Mouse (Mus musculus) hindbrain, embryonic 11.5 days (tissue): Measurements from ENCODE around the gene Mdm2. TPM values are rescaled to one million over a fixed set of nuclear protein-coding genes. Genes with fewer than 3 reads are reported as not detected.

Source experiments
- ATAC-seq: fragments of 200-750 bp; cut with Nextera tagmentation; 2 replicates; pipeline ENCODE4 v1.8.0; 2017; ENCODE audit warnings: mild to moderate bottlenecking, moderate TSS enrichment, moderate library complexity; ENCODE audit not compliant: low FRiP score
- DNase-seq: peaks from one replicate; pipeline ENCODE4 v3.0.0-alpha.2; 2015; ENCODE audit warnings: low spot score
- H3K27ac ChIP-seq: fragments of 300-500 bp; sonication (generic); 2 replicates; pipeline ENCODE4 v1.5.1; 2014; ENCODE audit warnings: mild to moderate bottlenecking, low read depth, low read length
- H3K27me3 ChIP-seq: fragments of 300-500 bp; sonication (generic); 2 replicates; pipeline ENCODE4 v1.6.1; 2014; ENCODE audit warnings: mild to moderate bottlenecking, low read length, moderate library complexity, mixed read lengths; ENCODE audit not compliant: control insufficient read depth, insufficient read depth
- H3K36me3 ChIP-seq: fragments of 300-500 bp; sonication (generic); 2 replicates; pipeline ENCODE4 v1.6.1; 2014; ENCODE audit warnings: mild to moderate bottlenecking, low read length, moderate library complexity, mixed read lengths; ENCODE audit not compliant: control insufficient read depth, insufficient read depth
- H3K4me1 ChIP-seq: fragments of 300-500 bp; sonication (generic); replicated peaks from 2 replicates; pipeline ENCODE4 v1.6.1; 2014; ENCODE audit warnings: low read length, mixed read lengths; ENCODE audit not compliant: control insufficient read depth, insufficient read depth
- H3K4me2 ChIP-seq: fragments of 300-500 bp; sonication (generic); replicated peaks from 2 replicates; pipeline ENCODE4 v1.6.1; 2014; ENCODE audit warnings: mild to moderate bottlenecking, low read depth, low read length
- H3K4me3 ChIP-seq: fragments of 300-500 bp; sonication (generic); 2 replicates; pipeline ENCODE4 v1.5.1; 2014; ENCODE audit warnings: low read depth, low read length
- H3K9ac ChIP-seq: fragments of 300-500 bp; sonication (generic); 2 replicates; pipeline ENCODE4 v1.6.1; 2014; ENCODE audit warnings: low read depth, low read length
- H3K9me3 ChIP-seq: fragments of 300-500 bp; sonication (generic); 2 replicates; pipeline ENCODE4 v1.6.1; 2016; ENCODE audit warnings: low read length; ENCODE audit not compliant: control insufficient read depth
- WGBS: fragments of 180-500 bp; shearing (Covaris S2); extraction: QIAGEN DNeasy Blood & Tissue Kit; methylation state at CpG from one replicate; pipeline ENCODE4 v1.1.7; 2014; 5-methylcytosine and 5-hydroxymethylcytosine counted together
- polyA plus RNA-seq: library from polyadenylated mRNA; unstranded; fragments of >200 nt; fragmentation: Nextera tagmentation; extraction: Ambion mirVana; gene quantifications from 2 replicates; pipeline ENCODE4 v1.2.1, GENCODE M21; 2014

Mdm2 gene
- polyA plus RNA-seq, 1 experiment from 2014 or later, result 87.8 TPM

GRCm38 (mm10) chr10:117694255-117694953 is 16.2 kb downstream of the Mdm2 start:
- H3K4me3 ChIP-seq, result no peak overlapping the region
- H3K9ac ChIP-seq, result no peak overlapping the region
- no peak for DNase-seq
- H3K4me2 ChIP-seq, result no peak overlapping the region
- H3K27ac ChIP-seq, result no peak overlapping the region
- WGBS, result 97% methylated on average over 6 of the region's 6 CpGs
- H3K27me3 ChIP-seq, result no peaks in the 10 kb centered on the region
- H3K9me3 ChIP-seq, result no peaks in the 10 kb centered on the region
- no peaks in the 10 kb centered on the region for H3K4me1 ChIP-seq
- H3K36me3 ChIP-seq, result peaks cover 18% of the 10 kb centered on the region
- no peak for ATAC-seq

DNA sequence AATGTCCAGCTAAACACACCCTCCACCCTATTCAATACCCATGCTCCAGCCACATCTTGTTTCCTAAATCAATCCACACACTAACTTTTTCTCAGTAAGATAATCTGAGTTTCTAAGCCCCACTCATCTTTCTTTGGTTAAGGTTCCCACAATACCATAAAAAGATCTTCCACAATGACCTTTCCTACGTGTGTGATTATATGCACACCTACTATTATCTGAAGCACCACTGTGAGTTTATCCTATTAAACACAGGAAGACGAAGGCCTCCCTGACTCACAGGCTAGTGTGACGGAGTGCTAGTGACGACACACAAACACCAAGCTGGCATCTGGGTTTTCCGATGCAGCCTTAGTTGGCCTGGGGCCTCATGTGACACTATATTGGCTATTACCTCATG is 17.6 kb downstream of the Mdm2 start:
- ATAC-seq (no peak), DNase-seq (no peak)
- Histone ChIP-seq H3K27ac (no peak overlapping the region), H3K4me1 (no peaks in the 10 kb centered on the region), H3K9ac (no peak overlapping the region), H3K4me2 (no peak overlapping the region), H3K9me3 (no peaks in the 10 kb centered on the region), H3K4me3 (no peak overlapping the region), H3K36me3 (peaks cover 20% of the 10 kb centered on the region), H3K27me3 (no peaks in the 10 kb centered on the region)
- WGBS, result 94% methylated on average over 5 of the region's 5 CpGs

GRCm38 (mm10) chr10:117692173-117692572 is 18.4 kb downstream of the Mdm2 start:
- Histone ChIP-seq H3K9me3 (no peaks in the 10 kb centered on the region), H3K36me3 (peaks cover 16% of the 10 kb centered on the region), H3K27me3 (no peaks in the 10 kb centered on the region), H3K4me1 (no peaks in the 10 kb centered on the region), H3K4me2 (no peak overlapping the region), H3K27ac (no peak overlapping the region), H3K9ac (no peak overlapping the region), H3K4me3 (no peak overlapping the region)
- DNase-seq (no peak), ATAC-seq (no peak)

DNA sequence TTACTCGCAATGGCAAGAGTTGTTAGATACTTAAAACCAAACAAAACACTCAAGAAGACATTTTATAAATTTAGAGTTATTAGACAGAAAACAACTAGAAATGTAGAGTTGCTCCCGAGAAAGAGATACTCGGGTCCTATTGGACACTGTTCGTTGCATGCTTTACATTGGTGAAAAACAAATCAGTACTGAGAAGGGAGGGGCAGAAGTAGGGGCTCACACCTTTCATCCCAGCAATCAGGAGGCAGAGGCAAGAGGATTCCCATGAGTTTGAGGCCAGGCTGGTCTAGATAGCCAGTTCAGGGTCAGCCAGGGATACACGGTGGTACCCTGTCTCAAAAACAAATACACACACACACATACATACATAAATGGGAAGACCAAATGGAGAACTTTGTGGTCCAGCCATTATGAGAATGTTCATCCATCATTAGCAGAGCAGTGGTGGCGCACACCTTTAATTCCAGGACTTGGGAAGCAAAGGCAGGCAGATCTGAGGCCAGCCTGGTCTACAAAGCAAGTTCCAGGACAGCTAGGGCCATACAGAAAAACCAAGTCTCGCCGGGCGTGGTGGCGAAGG is 19.1 kb downstream of the Mdm2 start:
- H3K9me3 ChIP-seq, result no peaks in the 10 kb centered on the region
- no peak overlapping the region for H3K4me3 ChIP-seq
- peaks cover 13% of the 10 kb centered on the region; the same call in 1 of the 2 replicates for H3K36me3 ChIP-seq
- WGBS, result 92% methylated on average over 10 of the region's 10 CpGs
- no peak for DNase-seq
- H3K27ac ChIP-seq, result no peak overlapping the region
- no peaks in the 10 kb centered on the region for H3K4me1 ChIP-seq
- ATAC-seq, result no peak
- no peak overlapping the region for H3K4me2 ChIP-seq
- H3K9ac ChIP-seq, result no peak overlapping the region
- no peaks in the 10 kb centered on the region for H3K27me3 ChIP-seq

GRCm38 (mm10) chr10:117690770-117691296 is 19.7 kb downstream of the Mdm2 start:
- DNase-seq (no peak), ATAC-seq (no peak)
- Histone ChIP-seq H3K9ac (no peak overlapping the region), H3K4me1 (no peaks in the 10 kb centered on the region), H3K4me3 (no peak overlapping the region), H3K36me3 (peaks cover 13% of the 10 kb centered on the region; the same call in 1 of the 2 replicates), H3K27ac (no peak overlapping the region), H3K27me3 (no peaks in the 10 kb centered on the region), H3K4me2 (no peak overlapping the region), H3K9me3 (no peaks in the 10 kb centered on the region)
- WGBS, result 95% methylated on average over 3 of the region's 3 CpGs

GRCm38 (mm10) chr10:117690101-117690352 is 20.5 kb downstream of the Mdm2 start:
- ATAC-seq (no peak), DNase-seq (no peak)
- Histone ChIP-seq H3K27ac (no peak overlapping the region), H3K9ac (no peak overlapping the region), H3K4me2 (no peak overlapping the region), H3K4me3 (no peak overlapping the region), H3K27me3 (no peaks in the 10 kb centered on the region), H3K4me1 (no peaks in the 10 kb centered on the region), H3K9me3 (no peaks in the 10 kb centered on the region), H3K36me3 (peaks cover 13% of the 10 kb centered on the region; the same call in 1 of the 2 replicates)
- WGBS, result 83% methylated on average over 2 of the region's 2 CpGs

GRCm38 (mm10) chr10:117689297-117690100 is 21.1 kb downstream of the Mdm2 start:
- Histone ChIP-seq H3K4me1 (no peaks in the 10 kb centered on the region), H3K27ac (no peak overlapping the region), H3K4me3 (no peak overlapping the region), H3K9ac (no peak overlapping the region), H3K27me3 (no peaks in the 10 kb centered on the region), H3K4me2 (no peak overlapping the region), H3K9me3 (no peaks in the 10 kb centered on the region), H3K36me3 (peaks cover 9% of the 10 kb centered on the region; the same call in 1 of the 2 replicates)
- 95% methylated on average over 11 of the region's 11 CpGs for WGBS
- DNase-seq, result no peak
- no peak for ATAC-seq

GRCm38 (mm10) chr10:117688204-117689151 is 22.1 kb downstream of the Mdm2 start:
- H3K4me3 ChIP-seq, result no peak overlapping the region
- H3K4me2 ChIP-seq, result no peak overlapping the region
- no peak overlapping the region for H3K27ac ChIP-seq
- H3K27me3 ChIP-seq, result no peaks in the 10 kb centered on the region
- peaks cover 9% of the 10 kb centered on the region; the same call in 1 of the 2 replicates for H3K36me3 ChIP-seq
- H3K4me1 ChIP-seq, result no peaks in the 10 kb centered on the region
- no peak overlapping the region for H3K9ac ChIP-seq
- DNase-seq, result peak; percentile 44
- H3K9me3 ChIP-seq, result no peaks in the 10 kb centered on the region
- 89% methylated on average over 13 of the region's 13 CpGs for WGBS
- peak; percentile 33; the same call in 1 of the 2 replicates for ATAC-seq
